Mouse (Mus musculus) limb, embryonic 15.5 days (tissue): ENCODE results near the gene Setd2. TPM values are rescaled to one million over a fixed set of nuclear protein-coding genes. Genes with fewer than 3 reads are reported as not detected.

Experiments
- ATAC-seq: fragments of 200-750 bp; cut with Nextera tagmentation; 2 replicates; pipeline ENCODE4 v1.8.0; 2017; ENCODE audit warnings: low read depth, moderate TSS enrichment; ENCODE audit not compliant: insufficient number of reproducible peaks, low FRiP score, low TSS enrichment
- H3K27ac ChIP-seq: fragments of 300-500 bp; sonication (generic); 2 replicates; pipeline ENCODE4 v1.5.1; 2015; ENCODE audit warnings: moderate library complexity, mild to moderate bottlenecking, inconsistent platforms
- H3K27me3 ChIP-seq: fragments of 300-500 bp; sonication (generic); 2 replicates; pipeline ENCODE4 v1.6.1; 2015; ENCODE audit warnings: inconsistent platforms
- H3K36me3 ChIP-seq: fragments of 300-500 bp; sonication (generic); 2 replicates; pipeline ENCODE4 v1.6.1; 2015; ENCODE audit warnings: inconsistent platforms
- H3K4me1 ChIP-seq: fragments of 300-500 bp; sonication (generic); 2 replicates; pipeline ENCODE4 v1.6.1; 2015; ENCODE audit warnings: inconsistent platforms
- H3K4me2 ChIP-seq: fragments of 300-500 bp; sonication (generic); 2 replicates; pipeline ENCODE4 v1.6.1; 2015; ENCODE audit warnings: mild to moderate bottlenecking, inconsistent platforms
- H3K4me3 ChIP-seq: fragments of 300-500 bp; sonication (generic); 2 replicates; pipeline ENCODE4 v1.5.1; 2015; ENCODE audit warnings: mild to moderate bottlenecking, inconsistent platforms
- H3K9ac ChIP-seq: fragments of 300-500 bp; sonication (generic); 2 replicates; pipeline ENCODE4 v1.6.1; 2015; ENCODE audit warnings: inconsistent platforms
- H3K9me3 ChIP-seq: fragments of 300-500 bp; sonication (generic); 2 replicates; pipeline ENCODE4 v1.6.1; 2016; ENCODE audit warnings: inconsistent platforms
- WGBS: fragments of 180-500 bp; shearing (Covaris S2); methylation state at CpG from one replicate; pipeline ENCODE4 v1.1.7; 2015; 5-methylcytosine and 5-hydroxymethylcytosine counted together
- polyA plus RNA-seq: library from polyadenylated mRNA; unstranded; fragments of >200 nt; fragmentation: Nextera tagmentation; extraction: Ambion mirVana; gene quantifications from 2 replicates; pipeline ENCODE4 v1.2.1, GENCODE M21; 2015

Setd2 gene
- polyA plus RNA-seq, 1 experiment from 2014 or later: 34.0 TPM

DNA sequence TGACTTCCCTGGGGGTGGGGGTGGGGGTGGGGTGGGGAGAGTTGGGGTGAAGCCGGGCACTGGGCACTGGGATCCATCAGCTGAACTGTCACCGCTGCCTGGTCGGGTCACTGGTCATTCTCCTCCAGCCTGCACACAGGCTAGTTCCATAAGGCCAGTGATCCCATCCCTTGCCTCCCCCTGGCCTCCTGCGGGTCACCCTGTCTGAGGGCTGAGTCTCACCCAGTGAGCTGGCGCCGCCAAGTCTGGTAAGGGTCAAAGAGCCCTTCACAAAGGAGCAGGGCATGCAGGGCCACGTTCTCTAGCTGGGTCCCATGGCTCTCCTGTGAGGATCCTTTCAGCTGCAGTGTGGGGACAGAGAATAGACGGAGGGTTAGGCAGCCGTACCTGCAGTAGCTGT lies 111.4 kb downstream of the Setd2 start:
- H3K9me3 ChIP-seq: no peaks in the 10 kb centered on the region
- WGBS: 63% methylated on average over 9 of the region's 9 CpGs

DNA sequence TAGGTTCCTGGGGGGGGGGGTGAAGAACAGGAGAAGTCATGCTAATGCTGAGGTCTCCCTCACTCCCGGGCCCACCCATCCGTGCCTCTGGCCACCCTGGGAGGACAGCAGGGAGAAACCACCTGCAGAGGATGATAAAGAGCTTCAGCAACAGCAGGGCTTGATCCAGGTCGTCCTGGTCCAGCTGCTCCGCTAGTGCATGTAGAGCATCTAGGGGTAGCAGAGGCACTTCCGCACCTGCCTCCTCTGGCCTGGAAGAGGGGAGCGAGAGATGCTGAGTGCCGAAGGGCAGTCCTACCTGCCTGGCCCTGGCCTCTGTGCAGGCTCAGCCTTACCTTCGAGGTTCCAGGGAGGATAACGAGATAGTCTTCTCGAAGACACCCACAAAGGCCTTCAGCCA lies 111.9 kb downstream of the Setd2 start:
- Histone ChIP-seq H3K4me3 (no peak overlapping the region), H3K9ac (no peak overlapping the region), H3K4me1 (no peaks in the 10 kb centered on the region), H3K4me2 (no peak overlapping the region), H3K9me3 (no peaks in the 10 kb centered on the region), H3K36me3 (no peaks in the 10 kb centered on the region), H3K27me3 (no peaks in the 10 kb centered on the region; the same call in 1 of the 2 replicates), H3K27ac (no peak overlapping the region)
- ATAC-seq: no peak
- 84% methylated on average over 10 of the region's 10 CpGs for WGBS

More for the DNA sequence above, 111.4 kb downstream of the Setd2 start:
- Histone ChIP-seq H3K9ac (no peak overlapping the region), H3K27ac (no peak overlapping the region), H3K27me3 (no peaks in the 10 kb centered on the region; the same call in 1 of the 2 replicates), H3K36me3 (no peaks in the 10 kb centered on the region), H3K4me1 (no peaks in the 10 kb centered on the region), H3K4me2 (no peak overlapping the region), H3K4me3 (no peak overlapping the region)
- ATAC-seq: no peak

DNA sequence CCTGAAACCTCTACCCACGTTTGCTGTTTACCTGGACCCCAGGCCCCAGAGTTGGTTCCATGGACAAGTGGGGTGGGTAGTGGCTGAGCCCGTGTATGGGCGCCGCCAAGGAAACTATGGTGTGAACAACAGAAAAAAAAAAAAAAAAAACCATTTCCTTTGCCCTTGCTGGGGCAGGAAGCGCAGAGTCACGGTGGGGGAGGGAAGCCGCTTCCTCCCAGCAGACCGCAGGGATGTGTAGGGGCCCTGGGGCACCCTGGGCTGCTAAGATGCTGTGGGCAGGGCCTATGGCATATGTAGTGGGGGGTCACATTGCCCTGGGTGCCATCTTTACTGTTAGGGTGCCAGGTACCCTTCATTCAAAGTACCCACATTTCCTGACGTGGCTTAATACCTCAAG lies 112.8 kb downstream of the Setd2 start:
- Histone ChIP-seq H3K9me3 (no peaks in the 10 kb centered on the region), H3K9ac (no peak overlapping the region), H3K4me1 (no peaks in the 10 kb centered on the region), H3K4me2 (no peak overlapping the region), H3K36me3 (no peaks in the 10 kb centered on the region), H3K27me3 (peaks cover 3% of the 10 kb centered on the region; the same call in 1 of the 2 replicates), H3K4me3 (no peak overlapping the region), H3K27ac (no peak overlapping the region)
- ATAC-seq: no peak
- 71% methylated on average over 9 of the region's 9 CpGs for WGBS

DNA sequence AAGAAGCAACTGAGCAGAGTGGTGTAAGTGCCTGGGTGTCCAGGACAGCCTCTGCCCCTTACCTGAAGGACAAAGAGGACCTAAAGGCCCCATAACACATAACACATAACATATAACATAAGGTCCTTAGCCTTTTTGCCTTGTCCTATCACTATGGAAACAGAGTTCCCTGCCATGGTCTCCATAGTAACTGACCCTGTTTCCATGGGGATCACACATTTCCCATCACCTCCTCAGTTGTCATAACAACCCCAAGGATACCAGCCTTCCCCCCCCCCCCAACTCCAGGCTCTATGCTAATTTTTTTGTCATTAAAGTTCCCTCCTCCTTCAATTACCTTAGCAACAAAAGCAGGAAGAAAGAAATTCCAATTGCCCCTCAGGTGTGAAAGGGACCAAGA lies 117.4 kb downstream of the Setd2 start:
- no peak overlapping the region for H3K4me3 ChIP-seq
- no peak overlapping the region for H3K9ac ChIP-seq
- no peak overlapping the region for H3K4me2 ChIP-seq
- peaks cover 38% of the 10 kb centered on the region for H3K27me3 ChIP-seq
- H3K9me3 ChIP-seq: no peaks in the 10 kb centered on the region
- H3K27ac ChIP-seq: no peak overlapping the region
- H3K4me1 ChIP-seq: peaks cover 26% of the 10 kb centered on the region
- ATAC-seq: no peak
- H3K36me3 ChIP-seq: no peaks in the 10 kb centered on the region

DNA sequence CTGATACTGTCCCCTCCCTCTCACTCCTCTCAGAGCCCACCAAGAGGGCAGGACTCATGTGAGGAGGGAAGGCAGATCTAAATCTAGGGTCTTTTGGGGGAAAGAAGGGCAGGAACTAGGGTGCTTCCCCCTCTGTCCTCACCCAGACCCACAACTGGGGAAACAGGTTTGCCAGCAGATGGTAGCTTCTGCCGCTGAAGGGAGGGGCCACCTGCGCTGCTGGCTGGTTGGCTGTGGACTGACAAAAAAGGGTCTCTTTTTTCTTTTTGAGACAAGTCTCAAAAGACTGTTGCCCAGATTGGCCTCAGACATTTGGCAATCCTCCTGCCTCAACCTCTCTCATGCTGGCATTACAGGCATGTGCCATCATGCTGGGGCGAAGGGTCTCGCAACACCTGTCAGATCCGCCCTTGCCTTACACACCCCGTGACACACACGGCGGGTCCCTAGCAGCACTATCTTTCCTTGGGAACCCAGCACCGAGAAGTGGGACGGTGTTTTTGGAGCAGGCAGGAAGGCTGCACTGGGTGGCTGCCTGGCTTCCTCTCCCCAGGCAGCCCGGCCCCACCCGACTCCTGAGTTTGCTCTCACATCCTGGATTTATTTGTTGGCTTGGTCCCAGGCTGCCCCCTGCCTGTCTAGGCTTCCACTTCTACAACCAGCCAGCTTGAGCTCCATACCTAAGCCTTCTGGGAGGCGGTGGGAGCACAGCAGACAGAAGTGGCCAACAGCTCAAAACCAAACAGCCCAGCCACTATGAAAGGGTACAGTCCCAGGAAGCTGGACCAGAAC lies 119.7 kb downstream of the Setd2 start:
- peaks cover 34% of the 10 kb centered on the region for H3K4me1 ChIP-seq
- ATAC-seq: no peak
- 23% methylated on average over 13 of the region's 13 CpGs for WGBS
- H3K4me2 ChIP-seq: peak overlapping the region; percentile 99
- no peaks in the 10 kb centered on the region for H3K36me3 ChIP-seq
- peak overlapping the region; percentile 63 for H3K27ac ChIP-seq
- H3K4me3 ChIP-seq: peak overlapping the region; percentile 58
- H3K9ac ChIP-seq: no peak overlapping the region
- peaks cover 38% of the 10 kb centered on the region for H3K27me3 ChIP-seq
- H3K9me3 ChIP-seq: no peaks in the 10 kb centered on the region

DNA sequence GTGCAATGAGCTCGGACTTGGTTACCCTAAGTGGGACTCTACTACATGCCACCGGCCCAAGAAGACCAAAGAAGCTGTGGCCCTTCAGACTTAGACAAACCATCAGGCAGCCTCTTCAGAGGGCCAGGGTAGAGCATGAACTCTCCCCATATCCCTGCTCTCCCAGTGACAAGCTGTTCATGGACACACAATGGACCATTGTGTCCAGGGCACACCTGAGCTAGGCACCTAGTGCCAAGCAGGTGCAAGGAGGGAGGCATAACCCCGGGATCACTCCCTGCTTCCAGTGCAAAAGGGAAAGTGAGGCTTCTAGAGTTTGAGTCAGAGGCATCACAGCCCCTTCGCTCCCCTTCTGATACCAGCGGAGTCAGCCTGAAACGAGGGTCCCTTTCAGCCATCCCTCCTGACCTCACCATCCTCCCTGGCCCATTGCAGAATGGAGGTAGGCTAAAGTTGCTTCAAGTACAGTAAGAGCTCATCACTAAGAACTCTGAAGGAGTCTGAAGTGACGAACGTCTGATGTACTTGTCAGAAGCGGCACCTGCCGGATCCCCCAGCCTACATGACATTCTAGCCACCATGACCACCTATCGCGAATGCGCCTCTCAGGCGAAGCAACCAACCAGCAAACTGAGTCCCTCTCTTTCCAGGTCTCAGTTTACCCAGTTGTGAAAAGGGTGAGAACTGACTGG lies 120.7 kb downstream of the Setd2 start:
- Histone ChIP-seq H3K27ac (peak overlapping the region; percentile 63), H3K27me3 (peaks cover 38% of the 10 kb centered on the region), H3K9ac (0 out of 2 replicates have a peak overlapping the region, but pooled peaks have one; percentile 33), H3K4me3 (peak overlapping the region; percentile 58), H3K4me1 (peaks cover 38% of the 10 kb centered on the region), H3K4me2 (peak overlapping the region; percentile 99), H3K36me3 (no peaks in the 10 kb centered on the region), H3K9me3 (no peaks in the 10 kb centered on the region)
- 23% methylated on average over 14 of the region's 14 CpGs for WGBS
- ATAC-seq: no peak

DNA sequence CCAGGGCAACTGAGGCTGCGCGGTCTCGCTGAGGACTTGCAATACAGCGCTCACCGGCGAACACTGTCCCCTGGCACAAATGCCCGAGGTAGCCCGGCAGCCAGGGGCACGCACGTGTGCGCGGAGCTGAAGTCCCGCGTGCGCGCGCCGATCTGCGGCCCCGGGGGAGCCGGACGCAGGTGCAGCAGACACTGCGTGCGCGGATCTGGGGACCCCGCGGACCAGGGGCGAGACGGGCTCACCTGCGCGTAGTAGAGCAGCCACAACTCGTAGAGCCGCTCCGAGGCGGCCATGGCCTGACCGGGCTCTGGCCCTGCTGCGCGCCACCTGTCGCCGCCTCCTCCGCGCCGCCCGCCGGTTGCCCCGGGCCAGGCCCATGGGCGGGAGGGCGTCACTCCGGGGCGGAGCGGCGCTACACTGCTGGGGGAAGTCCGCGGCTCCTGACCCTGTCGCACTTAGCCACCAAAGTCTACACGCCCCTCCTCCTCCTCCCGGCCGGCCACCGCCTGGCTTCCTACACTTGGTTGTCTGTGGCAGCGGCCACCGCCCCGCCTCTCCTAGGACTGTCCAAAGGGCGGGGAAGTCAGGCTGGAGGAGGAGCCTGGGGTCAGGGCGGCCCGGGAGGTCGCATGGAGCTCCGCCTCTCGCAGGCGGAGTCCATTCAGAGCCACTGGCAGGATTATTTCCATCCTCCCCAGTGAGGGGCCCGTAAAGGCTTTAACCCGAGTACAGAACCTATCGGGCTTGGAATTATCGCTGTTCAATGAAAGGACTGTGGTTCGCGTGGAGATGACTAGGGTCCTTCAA lies 121.5 kb downstream of the Setd2 start, which contains the start of gene Nbeal2:
Gene Nbeal2, minus strand, starts transcription at position 507 of the 807 bp plus-strand sequence.
- WGBS: under 1% methylated on average over 72 of the region's 75 CpGs
- ATAC-seq: peak; percentile 78
- peak within 1 kb of the TSS; percentile 58 for H3K4me3 ChIP-seq
- peaks cover 38% of the 10 kb centered on the region for H3K4me1 ChIP-seq
- H3K27me3 ChIP-seq: peaks cover 38% of the 10 kb centered on the region
- no peaks in the 10 kb centered on the region for H3K9me3 ChIP-seq
- peak within 1 kb of the TSS; percentile 99 for H3K4me2 ChIP-seq
- H3K27ac ChIP-seq: peak within 1 kb of the TSS; percentile 63
- 0 out of 2 replicates have a peak, but pooled peaks cover under 1% of the 10 kb centered on the region for H3K36me3 ChIP-seq
- peak within 1 kb of the TSS; percentile 33; the same call in 1 of the 2 replicates for H3K9ac ChIP-seq

DNA sequence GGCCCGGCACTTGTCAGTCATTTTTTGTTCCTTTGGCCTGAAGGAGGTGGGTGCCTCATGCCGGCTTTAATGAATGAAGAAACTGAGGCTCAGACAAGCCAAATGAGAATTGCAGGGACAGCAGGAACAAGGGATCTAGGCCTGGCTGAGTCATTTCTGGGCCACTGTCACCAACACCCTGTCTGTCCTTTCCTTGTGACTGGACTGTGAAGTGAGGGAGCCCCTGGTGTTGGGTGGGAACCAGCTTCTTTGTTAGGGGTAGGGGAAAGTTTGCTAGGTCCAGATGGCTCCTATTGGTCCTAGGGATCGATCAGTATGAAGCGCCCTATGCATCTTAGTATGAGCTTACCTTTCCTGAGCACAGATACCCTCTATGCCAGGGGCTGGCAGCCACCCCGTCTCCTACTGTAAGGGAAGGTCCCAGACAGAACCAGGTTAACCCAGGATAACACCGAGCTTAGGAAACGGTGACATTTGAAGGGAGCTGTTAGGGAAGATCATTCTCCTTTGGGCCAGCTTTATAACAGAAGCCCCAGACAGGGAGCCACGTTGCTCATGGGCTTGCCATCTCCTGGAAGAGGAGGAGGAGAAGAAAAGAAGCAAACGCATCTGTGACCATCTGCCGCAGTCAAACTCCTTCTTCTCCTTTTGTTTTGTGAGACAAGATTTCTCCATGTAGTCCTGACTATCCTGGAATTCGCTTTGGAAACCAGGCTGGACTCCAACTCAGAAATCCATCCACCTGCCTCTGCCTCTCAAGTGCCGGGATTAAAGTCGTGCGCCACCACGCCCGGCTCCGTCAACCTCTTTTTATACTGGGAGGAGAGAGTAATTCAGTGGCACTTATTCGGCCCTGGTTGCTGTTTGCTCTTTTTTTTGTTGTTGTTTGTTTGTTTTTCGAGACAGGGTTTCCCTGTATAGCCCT lies 122.6 kb downstream of the Setd2 start:
- Histone ChIP-seq H3K4me2 (peak overlapping the region; percentile 99), H3K4me3 (peak overlapping the region; percentile 58), H3K9me3 (no peaks in the 10 kb centered on the region), H3K27me3 (peaks cover 37% of the 10 kb centered on the region), H3K36me3 (0 out of 2 replicates have a peak, but pooled peaks cover 8% of the 10 kb centered on the region), H3K9ac (no peak overlapping the region), H3K27ac (peak overlapping the region; percentile 38), H3K4me1 (peaks cover 38% of the 10 kb centered on the region)
- 79% methylated on average over 19 of the region's 19 CpGs for WGBS
- no peak for ATAC-seq

DNA sequence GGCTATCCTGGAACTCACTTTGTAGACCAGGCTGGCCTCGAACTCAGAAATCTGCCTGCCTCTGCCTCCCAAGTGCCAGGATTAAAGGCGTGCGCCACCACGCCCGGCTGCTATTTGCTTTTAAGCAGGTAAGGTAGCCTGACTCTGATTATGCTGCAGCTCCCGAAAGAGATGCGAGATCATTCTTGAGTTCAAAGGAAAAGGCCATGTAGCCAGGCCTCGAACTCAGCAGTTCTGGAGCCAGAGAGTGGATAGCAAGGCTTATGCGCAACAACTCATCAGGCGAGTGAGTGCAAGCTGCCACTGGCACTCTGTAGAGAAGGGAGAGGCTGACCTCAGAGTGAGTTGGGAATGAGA lies 123.2 kb downstream of the Setd2 start:
- H3K36me3 ChIP-seq: 0 out of 2 replicates have a peak, but pooled peaks cover 8% of the 10 kb centered on the region
- peak overlapping the region; percentile 57 for H3K27ac ChIP-seq
- peaks cover 38% of the 10 kb centered on the region for H3K4me1 ChIP-seq
- ATAC-seq: no peak
- peak overlapping the region; percentile 83 for H3K4me3 ChIP-seq
- peaks cover 34% of the 10 kb centered on the region for H3K27me3 ChIP-seq
- H3K9me3 ChIP-seq: no peaks in the 10 kb centered on the region
- no peak overlapping the region for H3K9ac ChIP-seq
- WGBS: 83% methylated on average over 10 of the region's 10 CpGs
- H3K4me2 ChIP-seq: peak overlapping the region; percentile 62

DNA sequence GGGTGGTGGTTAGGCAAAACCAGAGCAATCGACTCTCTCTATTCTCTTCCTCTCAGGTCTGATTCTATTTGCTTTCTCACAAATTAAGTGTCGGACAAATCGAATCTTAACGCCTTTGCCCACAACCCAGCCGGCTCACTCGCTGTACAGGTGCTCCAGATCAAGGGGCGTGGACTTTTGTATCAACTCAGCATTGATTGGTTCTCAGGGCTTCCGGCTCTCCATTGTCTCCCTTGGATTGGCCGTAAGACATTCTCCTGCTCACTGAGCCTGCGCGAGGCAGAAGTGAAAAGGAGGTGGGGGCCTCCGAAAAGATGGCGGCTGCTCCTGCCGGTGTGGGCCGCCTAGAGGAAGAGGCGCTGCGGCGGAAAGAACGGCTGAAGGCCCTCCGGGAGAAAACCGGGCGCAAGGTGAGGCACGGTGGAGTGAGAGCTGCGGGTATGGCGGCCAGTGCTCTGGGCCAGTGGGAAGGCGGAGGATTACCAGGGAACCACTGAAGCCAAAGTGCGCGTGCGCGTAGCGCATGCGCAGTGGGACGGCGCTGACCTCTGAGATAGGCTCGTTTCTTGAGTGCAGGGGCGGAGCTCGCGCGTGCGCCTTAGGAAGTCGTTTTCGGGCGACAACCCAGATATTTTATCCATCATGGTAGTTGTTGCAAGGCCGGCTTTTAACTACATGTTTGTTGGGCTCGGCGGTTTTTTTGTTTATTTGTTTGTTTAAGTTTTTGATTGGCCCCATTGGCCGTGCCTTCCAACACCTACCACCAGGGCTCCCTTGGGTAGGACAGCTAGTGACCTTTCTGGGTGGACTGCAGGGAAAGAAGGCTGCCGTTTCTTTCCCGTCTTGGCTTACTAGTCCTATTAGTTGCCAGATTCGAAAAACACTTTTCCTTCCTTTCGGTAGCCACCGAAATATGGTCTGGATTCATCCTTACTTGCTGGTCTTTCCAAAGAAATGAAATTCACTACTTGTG lies 124.1 kb downstream of the Setd2 start, which contains the start of gene Ccdc12:
Gene Ccdc12, plus strand, starts transcription at position 255 of the 973 bp plus-strand sequence.
- ATAC-seq: peak; percentile 94
- peak within 1 kb of the TSS; percentile 62 for H3K4me2 ChIP-seq
- H3K4me3 ChIP-seq: peak within 1 kb of the TSS; percentile 83
- peak within 1 kb of the TSS; percentile 91 for H3K27ac ChIP-seq
- under 1% methylated on average over 52 of the region's 52 CpGs for WGBS
- no peaks in the 10 kb centered on the region for H3K9me3 ChIP-seq
- H3K4me1 ChIP-seq: peaks cover 38% of the 10 kb centered on the region
- peaks cover 26% of the 10 kb centered on the region for H3K27me3 ChIP-seq
- 0 out of 2 replicates have a peak, but pooled peaks cover 8% of the 10 kb centered on the region for H3K36me3 ChIP-seq
- H3K9ac ChIP-seq: peak within 1 kb of the TSS; percentile 73
